Mouse (Mus musculus) midbrain, embryonic 16.5 days (tissue): ENCODE results near the gene Palm2. TPM values are rescaled to one million over a fixed set of nuclear protein-coding genes. Genes with fewer than 3 reads are reported as not detected.

ENCODE experiments used
- ATAC-seq: fragments of 200-750 bp; cut with Nextera tagmentation; 2 replicates; pipeline ENCODE4 v1.8.0; 2017; ENCODE audit warnings: moderate TSS enrichment
- H3K27ac ChIP-seq: fragments of 300-500 bp; sonication (generic); 2 replicates; pipeline ENCODE4 v1.5.1; 2014; ENCODE audit warnings: mild to moderate bottlenecking, low read length, mixed read lengths
- H3K27me3 ChIP-seq: fragments of 300-500 bp; sonication (generic); 2 replicates; pipeline ENCODE4 v1.6.1; 2014; ENCODE audit warnings: low read depth, low read length, mixed read lengths; ENCODE audit not compliant: control insufficient read depth, insufficient read depth
- H3K36me3 ChIP-seq: fragments of 300-500 bp; sonication (generic); 2 replicates; pipeline ENCODE4 v1.6.1; 2014; ENCODE audit warnings: mild to moderate bottlenecking, low read length, moderate library complexity, mixed read lengths; ENCODE audit not compliant: control insufficient read depth, insufficient read depth
- H3K4me1 ChIP-seq: fragments of 300-500 bp; sonication (generic); 2 replicates; pipeline ENCODE4 v1.6.1; 2014; ENCODE audit warnings: mild to moderate bottlenecking, low read length, mixed read lengths; ENCODE audit not compliant: control insufficient read depth, insufficient read depth
- H3K4me2 ChIP-seq: fragments of 300-500 bp; sonication (generic); 2 replicates; pipeline ENCODE4 v1.6.1; 2014; ENCODE audit warnings: mild to moderate bottlenecking, low read length, mixed read lengths
- H3K4me3 ChIP-seq: fragments of 300-500 bp; sonication (generic); 2 replicates; pipeline ENCODE4 v1.5.1; 2014; ENCODE audit warnings: low read depth, mild to moderate bottlenecking, low read length, moderate library complexity, mixed read lengths
- H3K9ac ChIP-seq: fragments of 300-500 bp; sonication (generic); 2 replicates; pipeline ENCODE4 v1.6.1; 2014; ENCODE audit warnings: low read depth, low read length, mixed read lengths
- H3K9me3 ChIP-seq: fragments of 300-500 bp; sonication (generic); replicated peaks from 2 replicates; pipeline ENCODE4 v1.6.1; 2014; ENCODE audit warnings: mild to moderate bottlenecking, low read length, mixed read lengths; ENCODE audit not compliant: control insufficient read depth, poor library complexity, severe bottlenecking
- WGBS: fragments of 180-500 bp; shearing (Covaris S2); extraction: QIAGEN DNeasy Blood & Tissue Kit; methylation state at CpG from one replicate; pipeline ENCODE4 v1.1.7; 2014; 5-methylcytosine and 5-hydroxymethylcytosine counted together
- polyA plus RNA-seq: library from polyadenylated mRNA; unstranded; fragments of >200 nt; fragmentation: Nextera tagmentation; extraction: Ambion mirVana; gene quantifications from 2 replicates; pipeline ENCODE4 v1.2.1, GENCODE M21; 2015

The Palm2 gene
- polyA plus RNA-seq, 1 experiment from 2014 or later = 20.6 TPM

GRCm38 (mm10) chr4:57632386-57632785 is 198.3 kb downstream of the Palm2 start:
- H3K4me1 ChIP-seq = 0 out of 2 replicates have a peak, but pooled peaks cover 8% of the 10 kb centered on the region
- WGBS = 81% methylated on average over 5 of the region's 5 CpGs
- H3K27me3 ChIP-seq = no peaks in the 10 kb centered on the region
- H3K36me3 ChIP-seq = no peaks in the 10 kb centered on the region
- H3K27ac ChIP-seq = no peak overlapping the region
- no peak for ATAC-seq
- H3K9ac ChIP-seq = no peak overlapping the region
- H3K4me3 ChIP-seq = no peak overlapping the region
- H3K4me2 ChIP-seq = no peak overlapping the region
- H3K9me3 ChIP-seq = no peaks in the 10 kb centered on the region

GRCm38 (mm10) chr4:57633052-57633451 is 199.0 kb downstream of the Palm2 start:
- Histone ChIP-seq H3K9ac (no peak overlapping the region), H3K27ac (no peak overlapping the region), H3K4me2 (no peak overlapping the region), H3K9me3 (no peaks in the 10 kb centered on the region), H3K4me3 (no peak overlapping the region), H3K27me3 (no peaks in the 10 kb centered on the region), H3K36me3 (no peaks in the 10 kb centered on the region), H3K4me1 (0 out of 2 replicates have a peak, but pooled peaks cover 8% of the 10 kb centered on the region)
- 96% methylated on average over 7 of the region's 7 CpGs for WGBS
- ATAC-seq = no peak

GRCm38 (mm10) chr4:57634956-57635355 is 200.9 kb downstream of the Palm2 start:
- no peak for ATAC-seq
- H3K9me3 ChIP-seq = no peaks in the 10 kb centered on the region
- no peak overlapping the region for H3K4me2 ChIP-seq
- no peaks in the 10 kb centered on the region for H3K36me3 ChIP-seq
- H3K4me1 ChIP-seq = 0 out of 2 replicates have a peak, but pooled peaks cover 14% of the 10 kb centered on the region
- no peaks in the 10 kb centered on the region for H3K27me3 ChIP-seq
- WGBS = 46% methylated on average over 1 of the region's 1 CpGs
- H3K4me3 ChIP-seq = no peak overlapping the region
- H3K27ac ChIP-seq = no peak overlapping the region
- H3K9ac ChIP-seq = no peak overlapping the region

GRCm38 (mm10) chr4:57636782-57637482 is 202.9 kb downstream of the Palm2 start:
- WGBS = 65% methylated on average over 9 of the region's 9 CpGs
- H3K9me3 ChIP-seq = no peaks in the 10 kb centered on the region
- H3K4me1 ChIP-seq = 0 out of 2 replicates have a peak, but pooled peaks cover 14% of the 10 kb centered on the region
- H3K27me3 ChIP-seq = no peaks in the 10 kb centered on the region
- peak overlapping the region; percentile 85 for H3K27ac ChIP-seq
- H3K4me2 ChIP-seq = peak overlapping the region; percentile 60
- no peaks in the 10 kb centered on the region for H3K36me3 ChIP-seq
- 0 out of 2 replicates have a peak, but pooled peaks have one; percentile 34 for ATAC-seq
- peak overlapping the region; percentile 42 for H3K4me3 ChIP-seq
- peak overlapping the region; percentile 67 for H3K9ac ChIP-seq

- no peaks in the 10 kb centered on the region for H3K27me3 ChIP-seq
- 23% methylated on average over 24 of the region's 24 CpGs for WGBS
- H3K4me3 ChIP-seq = peak overlapping the region; percentile 42
- H3K4me2 ChIP-seq = peak overlapping the region; percentile 60
- H3K4me1 ChIP-seq = 0 out of 2 replicates have a peak, but pooled peaks cover 14% of the 10 kb centered on the region
- H3K9me3 ChIP-seq = no peaks in the 10 kb centered on the region
- no peaks in the 10 kb centered on the region for H3K36me3 ChIP-seq
- H3K27ac ChIP-seq = peak overlapping the region; percentile 85
- peak overlapping the region; percentile 67 for H3K9ac ChIP-seq
- peak; percentile 91 for ATAC-seq
Observed at GRCm38 (mm10) chr4:57637636-57638386, 203.8 kb downstream of the Palm2 start.

GRCm38 (mm10) chr4:57638941-57639340 is 204.9 kb downstream of the Palm2 start:
- Histone ChIP-seq H3K9ac (peak overlapping the region; percentile 67), H3K36me3 (no peaks in the 10 kb centered on the region), H3K27ac (peak overlapping the region; percentile 85), H3K4me2 (peak overlapping the region; percentile 60), H3K9me3 (no peaks in the 10 kb centered on the region), H3K27me3 (no peaks in the 10 kb centered on the region), H3K4me3 (peak overlapping the region; percentile 42), H3K4me1 (0 out of 2 replicates have a peak, but pooled peaks cover 14% of the 10 kb centered on the region)
- ATAC-seq = 0 out of 2 replicates have a peak, but pooled peaks have one; percentile 10
- 67% methylated on average over 9 of the region's 9 CpGs for WGBS

DNA sequence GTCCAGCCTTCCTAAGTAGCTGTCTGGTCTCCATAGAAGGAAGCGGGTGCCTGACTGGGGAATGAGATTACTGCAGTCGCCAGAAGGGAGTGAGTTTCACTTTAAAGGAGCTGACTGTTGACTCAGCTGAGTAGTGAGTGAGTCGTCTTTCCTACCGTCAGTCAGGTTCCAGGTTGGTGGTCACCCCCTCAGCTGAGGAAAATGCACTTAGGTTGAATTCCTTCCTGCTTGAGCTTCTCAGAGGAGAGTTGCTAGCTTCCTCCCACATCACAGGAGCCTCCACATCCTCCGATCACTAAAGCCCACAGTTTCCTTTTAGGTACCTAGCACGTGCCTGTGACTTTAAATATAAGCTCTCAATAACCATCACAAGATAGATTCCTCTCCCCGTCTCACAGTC is 206.2 kb downstream of the Palm2 start:
- Histone ChIP-seq H3K4me1 (0 out of 2 replicates have a peak, but pooled peaks cover 14% of the 10 kb centered on the region), H3K9me3 (no peaks in the 10 kb centered on the region), H3K4me2 (peak overlapping the region; percentile 60), H3K4me3 (peak overlapping the region; percentile 18), H3K27ac (no peak overlapping the region; the same call in 1 of the 2 replicates), H3K9ac (no peak overlapping the region), H3K36me3 (no peaks in the 10 kb centered on the region), H3K27me3 (no peaks in the 10 kb centered on the region)
- ATAC-seq = no peak
- WGBS = 40% methylated on average over 7 of the region's 7 CpGs

DNA sequence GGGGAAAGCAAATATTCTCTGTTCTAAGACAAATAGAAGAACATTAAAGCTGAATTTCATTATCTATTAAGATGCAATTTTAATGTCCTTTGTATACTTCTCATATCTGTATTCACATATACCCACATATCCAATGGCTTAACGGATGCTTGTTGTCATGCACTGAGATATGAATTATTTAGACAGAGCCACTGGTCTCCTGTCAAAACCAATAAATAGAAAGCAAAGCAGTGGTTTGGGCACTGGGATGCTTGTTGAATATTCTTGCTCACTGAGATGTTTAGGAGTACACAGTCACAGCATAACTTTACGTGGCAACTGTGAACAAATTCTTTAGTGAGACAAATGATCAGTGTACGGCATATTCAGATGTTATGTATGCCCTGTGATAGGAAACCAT is 206.9 kb downstream of the Palm2 start:
- Histone ChIP-seq H3K9ac (no peak overlapping the region), H3K4me3 (no peak overlapping the region), H3K27me3 (no peaks in the 10 kb centered on the region), H3K4me2 (no peak overlapping the region), H3K4me1 (0 out of 2 replicates have a peak, but pooled peaks cover 14% of the 10 kb centered on the region), H3K9me3 (no peaks in the 10 kb centered on the region), H3K27ac (no peak overlapping the region), H3K36me3 (no peaks in the 10 kb centered on the region)
- 79% methylated on average over 3 of the region's 3 CpGs for WGBS
- ATAC-seq = no peak

DNA sequence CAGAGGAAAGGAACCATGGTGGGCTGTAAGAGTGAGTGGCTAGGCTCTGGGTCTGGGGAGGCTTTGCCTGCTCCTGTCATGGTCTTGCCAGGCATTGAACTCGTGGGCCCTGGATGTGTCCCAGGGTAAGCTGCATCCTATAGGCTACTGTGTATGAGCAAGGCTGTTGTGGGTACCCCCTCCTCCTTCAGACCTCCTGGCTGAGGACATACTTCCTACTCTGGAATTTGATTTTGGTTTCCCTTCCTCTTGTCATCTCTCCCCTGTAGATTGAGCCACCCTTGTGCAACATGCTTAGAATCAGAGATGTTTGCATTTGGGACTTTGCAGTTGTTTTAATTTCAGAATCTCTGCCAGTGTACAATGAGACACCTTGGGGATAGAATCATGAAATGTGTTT is 216.9 kb downstream of the Palm2 start:
- ATAC-seq = no peak
- WGBS = 77% methylated on average over 1 of the region's 1 CpGs
- Histone ChIP-seq H3K4me3 (no peak overlapping the region), H3K4me2 (no peak overlapping the region), H3K27ac (no peak overlapping the region), H3K9me3 (no peaks in the 10 kb centered on the region), H3K36me3 (peaks cover 4% of the 10 kb centered on the region; the same call in 1 of the 2 replicates), H3K4me1 (no peaks in the 10 kb centered on the region), H3K27me3 (no peaks in the 10 kb centered on the region), H3K9ac (no peak overlapping the region)
